Mouse (Mus musculus) stomach, embryonic 16.5 days (tissue): ENCODE results near the gene Arhgef11. TPM values are rescaled to one million over a fixed set of nuclear protein-coding genes. Genes with fewer than 3 reads are reported as not detected.

Experiments
- ATAC-seq: fragments of 200-750 bp; cut with Nextera tagmentation; 2 replicates; pipeline ENCODE4 v1.8.0; 2017; ENCODE audit warnings: moderate number of reproducible peaks, moderate TSS enrichment; ENCODE audit not compliant: insufficient read depth, low FRiP score
- H3K27ac ChIP-seq: fragments of 300-500 bp; sonication (generic); 2 replicates; pipeline ENCODE4 v1.5.1; 2014; ENCODE audit warnings: low read length
- H3K27me3 ChIP-seq: fragments of 300-500 bp; sonication (generic); 2 replicates; pipeline ENCODE4 v1.6.1; 2014; ENCODE audit warnings: low read length, control low read depth, mixed read lengths; ENCODE audit not compliant: control insufficient read depth, insufficient read depth
- H3K36me3 ChIP-seq: fragments of 300-500 bp; sonication (generic); 2 replicates; pipeline ENCODE4 v1.6.1; 2014; ENCODE audit warnings: low read length; ENCODE audit not compliant: control insufficient read depth, insufficient read depth
- H3K4me1 ChIP-seq: fragments of 300-500 bp; sonication (generic); 2 replicates; pipeline ENCODE4 v1.6.1; 2014; ENCODE audit warnings: low read length, control low read depth, mixed read lengths; ENCODE audit not compliant: control insufficient read depth, insufficient read depth
- H3K4me2 ChIP-seq: fragments of 300-500 bp; sonication (generic); 2 replicates; pipeline ENCODE4 v1.6.1; 2014; ENCODE audit warnings: low read depth, low read length, mixed read lengths
- H3K4me3 ChIP-seq: fragments of 300-500 bp; sonication (generic); replicated peaks from 2 replicates; pipeline ENCODE4 v1.5.1; 2014; ENCODE audit warnings: mild to moderate bottlenecking, low read length
- H3K9ac ChIP-seq: fragments of 300-500 bp; sonication (generic); 2 replicates; pipeline ENCODE4 v1.6.1; 2014; ENCODE audit warnings: low read length
- H3K9me3 ChIP-seq: fragments of 300-500 bp; sonication (generic); replicated peaks from 2 replicates; pipeline ENCODE4 v1.6.1; 2016; ENCODE audit warnings: low read length, control low read depth; ENCODE audit not compliant: control insufficient read depth
- WGBS: fragments of 180-500 bp; shearing (Covaris S2); extraction: QIAGEN DNeasy Blood & Tissue Kit; methylation state at CpG from one replicate; pipeline ENCODE4 v1.1.7; 2014; 5-methylcytosine and 5-hydroxymethylcytosine counted together
- microRNA-seq: library from miRNA; unstranded; fragments of <30 nt; microRNA quantifications from one replicate; pipeline ENCODE4, GENCODE M21; 2016
- polyA plus RNA-seq: library from polyadenylated mRNA; unstranded; fragments of >200 nt; fragmentation: Nextera tagmentation; extraction: Ambion mirVana; gene quantifications from 2 replicates; pipeline ENCODE4 v1.2.1, GENCODE M21; 2015

Arhgef11 gene
- polyA plus RNA-seq, 1 experiment from 2014 or later, result 16.7 TPM

DNA sequence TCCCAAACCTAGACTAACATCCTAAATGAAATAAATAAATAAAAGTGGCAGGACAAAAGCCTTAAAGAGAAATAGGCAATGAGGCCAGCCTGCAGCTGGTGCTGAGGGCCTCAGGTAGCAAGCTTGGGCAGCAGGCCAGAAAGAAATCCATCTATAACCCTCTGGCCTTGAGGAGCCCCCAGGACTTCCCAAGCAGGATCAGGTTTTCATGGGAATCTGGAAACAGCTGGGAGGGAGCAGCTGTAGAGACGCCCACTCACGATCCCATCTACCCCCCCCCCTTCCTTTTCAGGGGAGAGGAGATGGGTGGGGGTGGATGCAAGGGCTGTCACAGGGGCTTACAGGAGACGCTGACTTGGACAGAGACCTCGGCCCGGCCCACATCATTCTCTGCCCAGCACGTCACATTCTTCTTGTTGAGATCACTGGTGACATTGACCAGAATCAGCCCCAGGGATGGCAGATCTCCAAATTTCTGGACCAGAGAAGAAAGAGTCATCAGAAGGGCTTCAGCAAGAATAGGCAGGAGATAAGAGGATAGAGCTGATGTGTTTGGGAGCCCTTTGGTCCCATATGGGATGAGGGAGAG is 168.4 kb downstream of the Arhgef11 start:
- Histone ChIP-seq H3K4me3 (no peak overlapping the region), H3K9me3 (no peaks in the 10 kb centered on the region), H3K27ac (no peak overlapping the region), H3K27me3 (no peaks in the 10 kb centered on the region), H3K4me2 (no peak overlapping the region), H3K4me1 (no peaks in the 10 kb centered on the region; the same call in 1 of the 2 replicates), H3K9ac (no peak overlapping the region), H3K36me3 (no peaks in the 10 kb centered on the region)
- ATAC-seq, result peak; percentile 44; the same call in 1 of the 2 replicates
- 12% methylated on average over 6 of the region's 6 CpGs for WGBS

Small RNA genes within 50 kb of the gene (microRNA-seq; reads per million reads assigned to microRNA genes)
- not detected for gene Gm24109

Other genes with a start within 250 kb of the Arhgef11 start
- 0.35 and 0.39 TPM in 2 replicates for gene Fcrl1, start 241.2 kb upstream of the Arhgef11 start, polyA plus RNA-seq
- not detected in 2 replicates for gene Fcrl5, start 181.8 kb upstream of the Arhgef11 start, polyA plus RNA-seq
- gene Etv3, start 92.2 kb upstream of the Arhgef11 start, polyA plus RNA-seq, result 14.4 and 17.1 TPM in 2 replicates
- 0.63 and 1.0 TPM in 2 replicates for gene Lrrc71, start 131.1 kb downstream of the Arhgef11 start, polyA plus RNA-seq
- gene Ntrk1, start 177.6 kb downstream of the Arhgef11 start, polyA plus RNA-seq, result 1.4 and 2.0 TPM in 2 replicates
- gene Insrr, start 179.4 kb downstream of the Arhgef11 start, polyA plus RNA-seq, result 0.41 and 0.50 TPM in 2 replicates
- 22.6 and 25.5 TPM in 2 replicates for gene Pear1, start 206.7 kb downstream of the Arhgef11 start, polyA plus RNA-seq
- 0.16 and 0.26 TPM in 2 replicates for gene Sh2d2a, start 229.2 kb downstream of the Arhgef11 start, polyA plus RNA-seq